ENCODE assay signal across 8 mouse cellular contexts in the genomic region with DNA sequence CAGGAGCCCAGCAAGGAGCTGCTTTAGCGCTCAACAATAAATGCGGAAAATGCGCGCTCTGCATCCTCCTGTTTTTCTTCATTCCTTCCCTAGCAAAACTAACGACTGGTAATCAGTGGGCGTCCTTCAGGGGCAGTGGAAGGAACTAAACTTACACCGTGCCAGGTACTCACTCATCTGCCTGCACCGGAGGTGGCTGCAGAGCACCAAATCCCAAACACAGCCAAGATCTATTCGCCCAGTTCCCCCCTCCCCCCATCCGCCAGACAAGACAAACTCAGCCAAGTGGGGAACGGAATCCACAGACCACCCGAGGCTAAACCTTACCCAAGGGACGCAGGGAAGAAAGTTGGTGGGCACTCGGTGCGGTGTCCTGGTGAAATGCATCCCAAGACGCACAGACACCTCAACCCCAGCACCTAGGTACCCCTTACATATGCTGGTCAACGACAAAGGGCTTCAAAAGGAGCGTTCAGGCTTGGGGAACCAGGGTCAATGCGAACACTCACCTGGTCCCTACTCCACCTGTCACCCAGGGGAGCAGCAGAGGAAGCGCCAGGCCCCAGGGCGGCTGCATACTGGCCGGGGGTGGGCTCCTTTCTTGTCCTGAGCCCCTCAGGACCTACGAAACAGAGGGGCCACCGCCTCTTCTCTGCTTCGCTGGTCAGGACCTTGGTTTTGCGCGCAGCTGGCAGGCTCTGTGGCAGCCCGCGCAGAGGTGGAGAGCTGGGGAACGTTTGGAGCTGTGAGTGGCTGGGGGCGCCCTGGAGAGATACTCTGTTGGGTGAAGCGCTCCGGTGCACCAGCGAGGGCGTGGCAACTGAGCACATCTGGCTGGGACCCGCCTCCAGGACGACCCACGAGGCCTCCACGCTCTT. TPM values are rescaled to one million over a fixed set of nuclear protein-coding genes. Genes with fewer than 3 reads are reported as not detected.
A peak's percentile ranks its signal among the peaks of the same experiment; 100 is the strongest.
DNase-seq lines count a peak whose midpoint lies in the region; ATAC-seq and TF ChIP-seq lines count a peak whose summit lies in the region.

A gene (minus strand): TSS at position 774 of the 878 bp plus-strand sequence.

- H3K4me1 ChIP-seq in hindbrain, embryonic 10.5 days (replicated peaks): peaks cover 10% of the 10 kb centered on the region; the same call in 1 of the 2 replicates
- no peaks in the 10 kb centered on the region for H3K4me1 ChIP-seq in limb, embryonic 14.5 days (ENCODE audit: control insufficient read depth, insufficient read depth, low read length)
- no peaks in the 10 kb centered on the region for H3K4me1 ChIP-seq in midbrain, embryonic 15.5 days
- no peaks in the 10 kb centered on the region for H3K4me1 ChIP-seq in stomach, embryonic 15.5 days

- peak within 1 kb of the TSS; percentile 56 for H3K9ac ChIP-seq in limb, embryonic 14.5 days (ENCODE audit: low read depth, low read length, severe bottlenecking)
- peak within 1 kb of the TSS; percentile 42 for H3K9ac ChIP-seq in midbrain, embryonic 15.5 days
- H3K9ac ChIP-seq in stomach, embryonic 15.5 days: no peak within 1 kb of the TSS

- H3K27ac ChIP-seq in left cerebral cortex, adult 2 months: no peak within 1 kb of the TSS
- H3K27ac ChIP-seq in hindbrain, embryonic 10.5 days: peak within 1 kb of the TSS; percentile 40; the same call in 1 of the 2 replicates
- H3K27ac ChIP-seq in limb, embryonic 14.5 days (replicated peaks; ENCODE audit: low read depth, low read length): peak within 1 kb of the TSS; percentile 61
- no peak within 1 kb of the TSS for H3K27ac ChIP-seq in midbrain, embryonic 15.5 days
- H3K27ac ChIP-seq in stomach, embryonic 15.5 days: no peak within 1 kb of the TSS

- H3K9me3 ChIP-seq in hindbrain, embryonic 10.5 days: no peaks in the 10 kb centered on the region
- H3K9me3 ChIP-seq in limb, embryonic 14.5 days (ENCODE audit: control insufficient read depth, low read length): no peaks in the 10 kb centered on the region
- H3K9me3 ChIP-seq in midbrain, embryonic 15.5 days: no peaks in the 10 kb centered on the region
- no peaks in the 10 kb centered on the region for H3K9me3 ChIP-seq in stomach, embryonic 15.5 days

- WGBS in hindbrain, embryonic 10.5 days: 15% methylated on average over 38 of the region's 39 CpGs
- WGBS in limb, embryonic 14.5 days: 23% methylated on average over 22 of the region's 39 CpGs
- WGBS in midbrain, embryonic 15.5 days: 17% methylated on average over 37 of the region's 39 CpGs
- 17% methylated on average over 39 of the region's 39 CpGs for WGBS in stomach, embryonic 15.5 days

- intact Hi-C loops in left cerebral cortex, adult 2 months (cut with DNase I): no loop called here
- intact Hi-C loops in left cerebral cortex, postnatal 36 days (cut with DNase I): no loop called here

- no peak for TF ChIP-seq POLR2A in limb, embryonic 14.5 days (IDR thresholded peaks at IDR 0.05; ENCODE audit: borderline replicate concordance, extremely low read depth, insufficient read depth, insufficient read length)

- peak within 1 kb of the TSS; percentile 64 for H3K4me2 ChIP-seq in limb, embryonic 14.5 days (replicated peaks; ENCODE audit: low read depth, low read length, severe bottlenecking)
- peak within 1 kb of the TSS; percentile 76 for H3K4me2 ChIP-seq in midbrain, embryonic 15.5 days
- peak within 1 kb of the TSS; percentile 59 for H3K4me2 ChIP-seq in stomach, embryonic 15.5 days

- peaks cover 89% of the 10 kb centered on the region for H3K27me3 ChIP-seq in hindbrain, embryonic 10.5 days (ENCODE audit: insufficient read depth, poor library complexity, severe bottlenecking)
- no peaks in the 10 kb centered on the region for H3K27me3 ChIP-seq in limb, embryonic 14.5 days (ENCODE audit: control insufficient read depth, insufficient read depth, low read length)
- peaks cover 20% of the 10 kb centered on the region for H3K27me3 ChIP-seq in midbrain, embryonic 15.5 days (replicated peaks)
- H3K27me3 ChIP-seq in stomach, embryonic 15.5 days (replicated peaks): no peaks in the 10 kb centered on the region

- peak; percentile 7 to 10 for DNase-seq in left cerebral cortex, adult 2 months (ENCODE audit: extremely low spot score in 1 of 2, low spot score in 2 of 2)
- no peak for DNase-seq in left cerebral cortex, postnatal 36 days (ENCODE audit: low spot score in 2 of 2)
- peak; percentile 12 for DNase-seq in hindbrain, embryonic 10.5 days (ENCODE audit: low spot score)
- no peak for DNase-seq in limb, embryonic 14.5 days (ENCODE audit: low spot score)

- no peaks in the 10 kb centered on the region for H3K36me3 ChIP-seq in hindbrain, embryonic 10.5 days
- no peaks in the 10 kb centered on the region for H3K36me3 ChIP-seq in limb, embryonic 14.5 days (ENCODE audit: control insufficient read depth, insufficient read depth, low read length)
- H3K36me3 ChIP-seq in midbrain, embryonic 15.5 days (replicated peaks): no peaks in the 10 kb centered on the region
- no peaks in the 10 kb centered on the region for H3K36me3 ChIP-seq in stomach, embryonic 15.5 days

- ATAC-seq in common myeloid progenitor, adult 5-6 weeks (replicated peaks; ENCODE audit: low read depth, poor library complexity, severe bottlenecking): peak; percentile 52; the same call in 1 of the 2 replicates
- peak; percentile 60; the same call in 1 of the 2 replicates for ATAC-seq in limb, embryonic 14.5 days (ENCODE audit: low FRiP score, low read depth)
- ATAC-seq in midbrain, embryonic 15.5 days (replicated peaks): peak; percentile 82
- no peak for ATAC-seq in stomach, embryonic 15.5 days (ENCODE audit: insufficient read depth, low FRiP score, low read depth)
- no peak for ATAC-seq in megakaryocyte-erythroid progenitor cell, adult 5-6 weeks (replicated peaks; ENCODE audit: low FRiP score, low TSS enrichment, poor library complexity, severe bottlenecking)

- peak within 1 kb of the TSS; percentile 37 for H3K4me3 ChIP-seq in left cerebral cortex, adult 2 months
- H3K4me3 ChIP-seq in hindbrain, embryonic 10.5 days: peak within 1 kb of the TSS; percentile 52
- H3K4me3 ChIP-seq in limb, embryonic 14.5 days (replicated peaks; ENCODE audit: low read length): peak within 1 kb of the TSS; percentile 44
- H3K4me3 ChIP-seq in midbrain, embryonic 15.5 days: peak within 1 kb of the TSS; percentile 42
- peak within 1 kb of the TSS; percentile 35 for H3K4me3 ChIP-seq in stomach, embryonic 15.5 days (replicated peaks)

- no peak for TF ChIP-seq CTCF in left cerebral cortex, adult 2 months (IDR thresholded peaks at IDR 0.05)

RNA-seq across cellular contexts. Expression of the gene that starts here (rescaled TPM):
- 1 to 10 TPM; 2.4 to 3.5 TPM for total RNA-seq in left cerebral cortex, adult 2 months (2021)
- total RNA-seq in left cerebral cortex, postnatal 36 days (2021): 1 to 10 TPM; 2.5 to 2.8 TPM
- not detected in 2 replicates for total RNA-seq in common myeloid progenitor, adult 5-6 weeks (2017)
- 3.2 and 3.9 TPM in 2 replicates for polyA plus RNA-seq in hindbrain, embryonic 10.5 days (2016; fragmentation: Nextera tagmentation; extraction: Ambion mirVana)
- 78.6 and 86.2 TPM in 2 replicates for polyA plus RNA-seq in limb, embryonic 14.5 days (2012; rRNA removed)
- polyA plus RNA-seq in limb, embryonic 14.5 days (2014; fragmentation: Nextera tagmentation; extraction: Ambion mirVana): 97.0 and 104 TPM in 2 replicates
- polyA plus RNA-seq in midbrain, embryonic 15.5 days (2015; fragmentation: Nextera tagmentation; extraction: Ambion mirVana): 1.8 and 3.5 TPM in 2 replicates
- polyA plus RNA-seq in stomach, embryonic 15.5 days (2015; fragmentation: Nextera tagmentation; extraction: Ambion mirVana): 12.7 and 14.9 TPM in 2 replicates
- not detected in 2 replicates for total RNA-seq in megakaryocyte-erythroid progenitor cell, adult 5-6 weeks (2014; fragmentation: Nextera tagmentation)
- not detected in 2 replicates for total RNA-seq in megakaryocyte-erythroid progenitor cell, adult 5-6 weeks (2017)

Comparison
In these comparisons a context has a peak if more than half of its experiments do, and no peak if none do; other contexts are left out.
1. DNase-seq: peak in left cerebral cortex, adult 2 months (2 of 2) and hindbrain, embryonic 10.5 days (single experiment); none in left cerebral cortex, postnatal 36 days (0 of 2) and limb, embryonic 14.5 days (single experiment).
2. Peak in ATAC-seq in common myeloid progenitor, adult 5-6 weeks; RNA of the gene not detected or under 1 TPM.
3. H3K27ac ChIP-seq: peak in hindbrain, embryonic 10.5 days (single experiment) and limb, embryonic 14.5 days (single experiment); none in left cerebral cortex, adult 2 months (single experiment), midbrain, embryonic 15.5 days (single experiment) and stomach, embryonic 15.5 days (single experiment).
4. ATAC-seq: peak in limb, embryonic 14.5 days (single experiment) and midbrain, embryonic 15.5 days (single experiment); none in stomach, embryonic 15.5 days (single experiment) and megakaryocyte-erythroid progenitor cell, adult 5-6 weeks (single experiment).
5. Peak in every context shown above with its lines, with median percentiles within 50 percentile points of each other: H3K4me3 ChIP-seq and H3K4me2 ChIP-seq.